Mouse (Mus musculus) hindbrain, postnatal 0 days (tissue): ENCODE measurements around the gene 2810004N23Rik. TPM values are rescaled to one million over a fixed set of nuclear protein-coding genes. Genes with fewer than 3 reads are reported as not detected.

Source experiments
- ATAC-seq: fragments of 200-750 bp; cut with Nextera tagmentation; 2 replicates; pipeline ENCODE4 v1.8.0; 2017; ENCODE audit warnings: mild to moderate bottlenecking, moderate TSS enrichment, moderate library complexity
- DNase-seq: peaks from one replicate; pipeline ENCODE4 v3.0.0-alpha.2; 2015; ENCODE audit warnings: low spot score
- H3K27ac ChIP-seq: fragments of 300-500 bp; sonication (generic); 2 replicates; pipeline ENCODE4 v1.5.1; 2014; ENCODE audit warnings: mild to moderate bottlenecking
- H3K27me3 ChIP-seq: fragments of 300-500 bp; sonication (generic); 2 replicates; pipeline ENCODE4 v1.6.1; 2014; ENCODE audit warnings: low read length, mixed read lengths; ENCODE audit not compliant: insufficient read depth
- H3K36me3 ChIP-seq: fragments of 300-500 bp; sonication (generic); 2 replicates; pipeline ENCODE4 v1.6.1; 2014; ENCODE audit warnings: low read length, mixed read lengths; ENCODE audit not compliant: insufficient read depth
- H3K4me1 ChIP-seq: fragments of 300-500 bp; sonication (generic); 2 replicates; pipeline ENCODE4 v1.6.1; 2014; ENCODE audit warnings: antibody characterized with exemption, low read length, mixed read lengths; ENCODE audit not compliant: insufficient read depth
- H3K4me2 ChIP-seq: fragments of 300-500 bp; sonication (generic); 2 replicates; pipeline ENCODE4 v1.6.1; 2014; ENCODE audit warnings: low read depth, mild to moderate bottlenecking, low read length, moderate library complexity, mixed read lengths
- H3K4me3 ChIP-seq: fragments of 300-500 bp; sonication (generic); 2 replicates; pipeline ENCODE4 v1.5.1; 2014; ENCODE audit warnings: low read length
- H3K9ac ChIP-seq: fragments of 300-500 bp; sonication (generic); replicated peaks from 2 replicates; pipeline ENCODE4 v1.6.1; 2014; ENCODE audit warnings: mild to moderate bottlenecking, low read length, moderate library complexity, mixed read lengths
- H3K9me3 ChIP-seq: fragments of 300-500 bp; sonication (generic); 2 replicates; pipeline ENCODE4 v1.6.1; 2016; ENCODE audit warnings: low read length, mixed read lengths
- CTCF ChIP-seq: IDR thresholded peaks from 2 replicates; pipeline ENCODE4 v1.5.1; 2016; ENCODE audit warnings: antibody characterized with exemption, control low read depth, low read depth
- WGBS: fragments of 180-500 bp; shearing (Covaris S2); extraction: QIAGEN DNeasy Blood & Tissue Kit; methylation state at CpG from one replicate; pipeline ENCODE4 v1.1.7; 2014; 5-methylcytosine and 5-hydroxymethylcytosine counted together
- polyA plus RNA-seq: library from polyadenylated mRNA; unstranded; fragments of >200 nt; fragmentation: Nextera tagmentation; extraction: Ambion mirVana; gene quantifications from 2 replicates; pipeline ENCODE4 v1.2.1, GENCODE M21; 2015
- total RNA-seq: library from RNA; depleted of rRNA; stranded (reverse); fragments of >200 nt; gene quantifications from 2 replicates; pipeline ENCODE4 v1.2.3, GENCODE M21; 2014

Gene 2810004N23Rik
- total and polyA plus RNA-seq, 2 experiments from 2014 or later, result 21.4 to 22.8 TPM

- DNase-seq, result no peak
- 68% methylated on average over 24 of the region's 24 CpGs for WGBS
- H3K27ac ChIP-seq, result no peak overlapping the region
- no peak for ATAC-seq
- no peak overlapping the region for H3K4me3 ChIP-seq
- H3K27me3 ChIP-seq, result no peaks in the 10 kb centered on the region
- no peak for TF ChIP-seq CTCF
- peaks cover 8% of the 10 kb centered on the region; the same call in 1 of the 2 replicates for H3K36me3 ChIP-seq
- H3K9ac ChIP-seq, result no peak overlapping the region
- no peaks in the 10 kb centered on the region for H3K4me1 ChIP-seq
- no peaks in the 10 kb centered on the region for H3K9me3 ChIP-seq
- H3K4me2 ChIP-seq, result no peak overlapping the region
Observed at GRCm38 (mm10) chr8:124828561-124829240, 34.2 kb downstream of the 2810004N23Rik start.

- H3K36me3 ChIP-seq, result peaks cover 13% of the 10 kb centered on the region; the same call in 1 of the 2 replicates
- 2% methylated on average over 5 of the region's 5 CpGs for WGBS
Observed at GRCm38 (mm10) chr8:124827387-124827786, 35.5 kb downstream of the 2810004N23Rik start.

GRCm38 (mm10) chr8:124826658-124827057 is 36.3 kb downstream of the 2810004N23Rik start:
- DNase-seq (peak; percentile 23), ATAC-seq (no peak)
- no peaks in the 10 kb centered on the region for H3K9me3 ChIP-seq
- H3K4me3 ChIP-seq, result no peak overlapping the region
- H3K4me1 ChIP-seq, result no peaks in the 10 kb centered on the region
- 25% methylated on average over 7 of the region's 7 CpGs for WGBS
- H3K27me3 ChIP-seq, result no peaks in the 10 kb centered on the region
- no peak overlapping the region for H3K27ac ChIP-seq
- H3K4me2 ChIP-seq, result no peak overlapping the region
- no peak for TF ChIP-seq CTCF
- no peak overlapping the region for H3K9ac ChIP-seq
- peaks cover 13% of the 10 kb centered on the region; the same call in 1 of the 2 replicates for H3K36me3 ChIP-seq

More at GRCm38 (mm10) chr8:124827387-124827786, 35.5 kb downstream of the 2810004N23Rik start:
- Histone ChIP-seq H3K4me3 (no peak overlapping the region), H3K4me1 (no peaks in the 10 kb centered on the region), H3K9me3 (no peaks in the 10 kb centered on the region), H3K27me3 (no peaks in the 10 kb centered on the region), H3K27ac (no peak overlapping the region), H3K9ac (no peak overlapping the region), H3K4me2 (no peak overlapping the region)
- TF ChIP-seq CTCF, result peak; percentile 90
- ATAC-seq (peak; percentile 24), DNase-seq (peak; percentile 77)

GRCm38 (mm10) chr8:124823497-124823896 is 39.4 kb downstream of the 2810004N23Rik start:
- H3K4me2 ChIP-seq, result no peak overlapping the region
- WGBS, result 75% methylated on average over 6 of the region's 6 CpGs
- no peak overlapping the region for H3K4me3 ChIP-seq
- peaks cover 14% of the 10 kb centered on the region; the same call in 1 of the 2 replicates for H3K36me3 ChIP-seq
- no peak overlapping the region for H3K27ac ChIP-seq
- no peak overlapping the region for H3K9ac ChIP-seq
- no peak for ATAC-seq
- peak; percentile 33 for TF ChIP-seq CTCF
- H3K9me3 ChIP-seq, result no peaks in the 10 kb centered on the region
- H3K27me3 ChIP-seq, result no peaks in the 10 kb centered on the region
- H3K4me1 ChIP-seq, result no peaks in the 10 kb centered on the region
- no peak for DNase-seq

- H3K9me3 ChIP-seq, result no peaks in the 10 kb centered on the region
- H3K4me1 ChIP-seq, result no peaks in the 10 kb centered on the region
- H3K27ac ChIP-seq, result no peak overlapping the region
- H3K27me3 ChIP-seq, result no peaks in the 10 kb centered on the region
- WGBS, result 72% methylated on average over 11 of the region's 11 CpGs
- H3K9ac ChIP-seq, result no peak overlapping the region
- DNase-seq (no peak), ATAC-seq (no peak)
- H3K4me2 ChIP-seq, result no peak overlapping the region
- TF ChIP-seq CTCF, result no peak
- peaks cover 25% of the 10 kb centered on the region for H3K36me3 ChIP-seq
- H3K4me3 ChIP-seq, result no peak overlapping the region
Observed at GRCm38 (mm10) chr8:124820125-124820524, 42.8 kb downstream of the 2810004N23Rik start.

GRCm38 (mm10) chr8:124819612-124820115 is 43.3 kb downstream of the 2810004N23Rik start:
- Histone ChIP-seq H3K4me1 (no peaks in the 10 kb centered on the region), H3K27me3 (no peaks in the 10 kb centered on the region), H3K9me3 (no peaks in the 10 kb centered on the region), H3K4me2 (no peak overlapping the region), H3K9ac (no peak overlapping the region), H3K27ac (no peak overlapping the region), H3K36me3 (peaks cover 25% of the 10 kb centered on the region), H3K4me3 (no peak overlapping the region)
- WGBS, result 81% methylated on average over 6 of the region's 6 CpGs
- ATAC-seq (no peak), DNase-seq (no peak)
- TF ChIP-seq CTCF, result no peak

DNA sequence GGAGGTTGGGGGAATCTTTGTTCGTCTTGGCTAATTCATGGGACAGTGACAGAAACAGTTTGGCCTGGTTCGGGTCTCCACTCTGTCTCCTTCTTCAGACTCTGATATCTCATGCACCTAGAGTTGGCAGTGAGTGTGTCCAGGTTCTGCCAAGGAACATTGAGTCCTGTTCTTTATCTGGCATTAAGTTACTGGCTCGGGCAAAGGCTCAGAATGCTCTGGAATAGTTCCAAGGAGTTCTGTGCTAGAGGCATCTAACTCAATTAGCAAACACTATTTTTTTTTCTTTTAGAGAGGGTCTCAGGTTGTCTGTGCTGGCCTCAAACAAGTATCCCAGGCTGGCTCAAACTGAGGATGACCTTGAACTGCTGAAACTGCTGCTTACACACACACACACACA is 45.6 kb downstream of the 2810004N23Rik start:
- WGBS, result 76% methylated on average over 3 of the region's 3 CpGs
- Histone ChIP-seq H3K4me1 (no peaks in the 10 kb centered on the region), H3K27me3 (no peaks in the 10 kb centered on the region), H3K27ac (no peak overlapping the region), H3K36me3 (peaks cover 20% of the 10 kb centered on the region), H3K4me3 (no peak overlapping the region), H3K9ac (no peak overlapping the region), H3K4me2 (no peak overlapping the region), H3K9me3 (no peaks in the 10 kb centered on the region)
- ATAC-seq, result no peak
- DNase-seq, result no peak
- TF ChIP-seq CTCF, result no peak
